Mouse (Mus musculus) megakaryocyte progenitor cell, adult 5-6 weeks (primary cell): ENCODE measurements around the gene Atrip. TPM values are rescaled to one million over a fixed set of nuclear protein-coding genes. Genes with fewer than 3 reads are reported as not detected.

Experiments used
- total RNA-seq, 2 experiments: library from RNA; stranded (forward) in 1 of 2; stranded (reverse) in 1 of 2; fragments of 157-497, 149-512 nt in 1 of 2; fragments of 200-1000 nt in 1 of 2; gene quantifications; 2 replicates each; pipeline versions ENCODE4 v1.2.3 to v1.2.4; 2015 to 2017

Atrip gene
- total RNA-seq, 2 experiments from 2014 or later: 15.3 to 17.6 TPM

Other genes starting within 250 kb of the Atrip start
- gene Celsr3, start 247.8 kb downstream of the Atrip start, total RNA-seq (2015): 4.5 and 5.4 TPM in 2 replicates
- 1.5 and 2.5 TPM in 2 replicates for gene Celsr3, start 247.8 kb downstream of the Atrip start, total RNA-seq (2017)
- gene Slc26a6, start 220.8 kb downstream of the Atrip start, total RNA-seq (2015): 7.2 and 11.7 TPM in 2 replicates
- 3.0 and 4.7 TPM in 2 replicates for gene Slc26a6, start 220.8 kb downstream of the Atrip start, total RNA-seq (2017)
- 0.35 TPM in 1 of 2 replicates, not detected in the other for gene Tmem89, start 159.5 kb downstream of the Atrip start, total RNA-seq (2015)
- gene Tmem89, start 159.5 kb downstream of the Atrip start, total RNA-seq (2017): 0.08 TPM in 1 of 2 replicates, not detected in the other
- 144 and 157 TPM in 2 replicates for gene Uqcrc1, start 137.5 kb downstream of the Atrip start, total RNA-seq (2015)
- gene Uqcrc1, start 137.5 kb downstream of the Atrip start, total RNA-seq (2017): 256 and 338 TPM in 2 replicates
- gene Col7a1, start 120.5 kb downstream of the Atrip start, total RNA-seq (2015): 0.02 and 0.12 TPM in 2 replicates
- 0.12 and 1.3 TPM in 2 replicates for gene Col7a1, start 120.5 kb downstream of the Atrip start, total RNA-seq (2017)
- not detected in 2 replicates for gene Ucn2, start 88.1 kb downstream of the Atrip start, total RNA-seq (2015)
- gene Ucn2, start 88.1 kb downstream of the Atrip start, total RNA-seq (2017): not detected in 2 replicates
- gene Pfkfb4, start 82.3 kb downstream of the Atrip start, total RNA-seq (2015): 3.9 and 5.9 TPM in 2 replicates
- 12.8 and 13.5 TPM in 2 replicates for gene Pfkfb4, start 82.3 kb downstream of the Atrip start, total RNA-seq (2017)
- 19.7 and 20.5 TPM in 2 replicates for gene Shisa5, start 35.6 kb downstream of the Atrip start, total RNA-seq (2015)
- gene Shisa5, start 35.6 kb downstream of the Atrip start, total RNA-seq (2017): 74.8 and 94.4 TPM in 2 replicates
- 22.4 and 24.1 TPM in 2 replicates for gene Trex1, start 14.4 kb downstream of the Atrip start, total RNA-seq (2015)
- 12.3 and 15.6 TPM in 2 replicates for gene Trex1, start 14.4 kb downstream of the Atrip start, total RNA-seq (2017)
- 5.8 and 8.6 TPM in 2 replicates for gene Ccdc51, start 8.4 kb upstream of the Atrip start, total RNA-seq (2015)
- gene Ccdc51, start 8.4 kb upstream of the Atrip start, total RNA-seq (2017): 14.6 and 15.2 TPM in 2 replicates
- gene Tma7, start 8.5 kb upstream of the Atrip start, total RNA-seq (2015): 411 and 433 TPM in 2 replicates
- gene Tma7, start 8.5 kb upstream of the Atrip start, total RNA-seq (2017): 121 and 130 TPM in 2 replicates
- gene Plxnb1, start 21.3 kb upstream of the Atrip start, total RNA-seq (2015): not detected in 2 replicates
- gene Plxnb1, start 21.3 kb upstream of the Atrip start, total RNA-seq (2017): not detected in 2 replicates
- gene Fbxw21, start 87.9 kb upstream of the Atrip start, total RNA-seq (2015): not detected in 2 replicates
- gene Fbxw21, start 87.9 kb upstream of the Atrip start, total RNA-seq (2017): not detected in 2 replicates
- not detected in 2 replicates for gene Fbxw13, start 121.9 kb upstream of the Atrip start, total RNA-seq (2015)
- not detected in 2 replicates for gene Fbxw13, start 121.9 kb upstream of the Atrip start, total RNA-seq (2017)
- gene Fbxw20, start 160.6 kb upstream of the Atrip start, total RNA-seq (2015): not detected in 2 replicates
- not detected in 2 replicates for gene Fbxw20, start 160.6 kb upstream of the Atrip start, total RNA-seq (2017)
- not detected in 2 replicates for gene Fbxw14, start 213.6 kb upstream of the Atrip start, total RNA-seq (2015)
- not detected in 2 replicates for gene Fbxw14, start 213.6 kb upstream of the Atrip start, total RNA-seq (2017)